Mouse (Mus musculus) hindbrain, embryonic 12.5 days (tissue): Measurements from ENCODE around the gene Ndufa13. TPM values are rescaled to one million over a fixed set of nuclear protein-coding genes. Genes with fewer than 3 reads are reported as not detected.
A peak's percentile ranks its signal among the peaks of the same experiment; 100 is the strongest.
"Not testable (repeated sequence)": the region's sequence is repeated elsewhere in the genome, so short reads cannot be mapped to it uniquely, and the experiment has no call there.

Experiments
- ATAC-seq: fragments of 200-750 bp; cut with Nextera tagmentation; 2 replicates; pipeline ENCODE4 v1.8.0; 2017; ENCODE audit warnings: moderate TSS enrichment; ENCODE audit not compliant: low FRiP score
- H3K27ac ChIP-seq: fragments of 300-500 bp; sonication (generic); 2 replicates; pipeline ENCODE4 v1.5.1; 2016; ENCODE audit warnings: mild to moderate bottlenecking
- H3K27me3 ChIP-seq: fragments of 300-500 bp; sonication (generic); 2 replicates; pipeline ENCODE4 v1.6.1; 2016; ENCODE audit warnings: mild to moderate bottlenecking
- H3K36me3 ChIP-seq: fragments of 300-500 bp; sonication (generic); 2 replicates; pipeline ENCODE4 v1.6.1; 2016; ENCODE audit warnings: mild to moderate bottlenecking
- H3K4me1 ChIP-seq: fragments of 300-500 bp; sonication (generic); 2 replicates; pipeline ENCODE4 v1.6.1; 2016
- H3K4me2 ChIP-seq: fragments of 300-500 bp; sonication (generic); replicated peaks from 2 replicates; pipeline ENCODE4 v1.6.1; 2016; ENCODE audit warnings: mild to moderate bottlenecking
- H3K4me3 ChIP-seq: fragments of 300-500 bp; sonication (generic); 2 replicates; pipeline ENCODE4 v1.5.1; 2016; ENCODE audit warnings: mild to moderate bottlenecking
- H3K9ac ChIP-seq: fragments of 300-500 bp; sonication (generic); 2 replicates; pipeline ENCODE4 v1.6.1; 2016; ENCODE audit warnings: mild to moderate bottlenecking, moderate library complexity
- H3K9me3 ChIP-seq: fragments of 300-500 bp; sonication (generic); replicated peaks from 2 replicates; pipeline ENCODE4 v1.6.1; 2016; ENCODE audit warnings: mild to moderate bottlenecking
- WGBS: fragments of 180-500 bp; shearing (Covaris S2); methylation state at CpG from one replicate; pipeline ENCODE4 v1.1.7; 2016; 5-methylcytosine and 5-hydroxymethylcytosine counted together
- polyA plus RNA-seq: library from polyadenylated mRNA; unstranded; fragments of >200 nt; fragmentation: Nextera tagmentation; extraction: Ambion mirVana; gene quantifications from 2 replicates; pipeline ENCODE4 v1.2.1, GENCODE M21; 2016

Ndufa13 gene
- polyA plus RNA-seq, result 160 and 167 TPM in 2 replicates

DNA sequence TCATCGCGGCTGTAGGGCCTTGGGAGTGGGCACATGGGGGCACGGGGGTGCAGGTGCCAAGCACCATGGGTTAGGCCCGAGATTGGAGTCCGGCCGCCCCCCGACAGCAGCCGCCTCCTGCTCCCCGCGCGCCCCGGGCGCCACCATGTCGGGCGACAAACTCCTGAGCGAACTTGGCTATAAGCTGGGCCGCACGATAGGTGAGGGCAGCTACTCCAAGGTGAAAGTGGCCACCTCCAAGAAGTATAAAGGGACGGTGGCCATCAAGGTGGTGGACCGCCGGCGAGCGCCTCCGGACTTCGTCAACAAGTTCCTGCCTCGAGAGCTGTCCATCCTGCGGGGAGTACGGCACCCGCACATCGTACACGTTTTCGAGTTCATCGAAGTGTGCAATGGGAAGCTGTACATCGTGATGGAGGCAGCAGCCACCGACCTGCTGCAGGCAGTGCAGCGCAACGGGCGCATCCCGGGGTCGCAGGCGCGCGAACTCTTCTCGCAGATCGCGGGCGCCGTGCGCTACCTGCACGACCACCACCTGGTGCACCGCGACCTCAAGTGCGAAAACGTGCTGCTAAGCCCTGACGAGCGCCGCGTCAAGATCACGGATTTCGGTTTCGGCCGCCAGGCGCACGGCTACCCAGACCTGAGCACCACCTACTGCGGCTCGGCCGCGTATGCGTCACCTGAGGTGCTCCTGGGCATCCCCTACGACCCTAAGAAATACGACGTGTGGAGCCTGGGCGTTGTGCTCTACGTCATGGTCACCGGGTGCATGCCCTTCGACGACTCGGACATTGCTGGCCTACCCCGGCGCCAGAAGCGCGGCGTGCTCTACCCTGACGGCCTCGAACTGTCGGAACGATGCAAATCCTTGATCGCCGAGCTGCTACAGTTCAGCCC is at the start of gene Ndufa13, which contains the start of the genes Tssk6 and Yjefn3:
Gene Ndufa13 (minus strand): TSS at position 396 of the 900 bp plus-strand sequence.
Gene Tssk6 (plus strand): TSS at position 22 of the 900 bp plus-strand sequence.
Gene Yjefn3 (minus strand): TSS at position 550 of the 900 bp plus-strand sequence.
- peak within 1 kb of the TSS; percentile 88 for H3K27ac ChIP-seq
- peaks cover 14% of the 10 kb centered on the region for H3K36me3 ChIP-seq
- H3K4me3 ChIP-seq, result peak within 1 kb of the TSS; percentile 71
- 5% methylated on average over 89 of the region's 89 CpGs for WGBS
- ATAC-seq, result peak; percentile 44
- peak within 1 kb of the TSS; percentile 80 for H3K9ac ChIP-seq
- H3K4me2 ChIP-seq, result peak within 1 kb of the TSS; percentile 95
- peaks cover 39% of the 10 kb centered on the region for H3K4me1 ChIP-seq
- H3K9me3 ChIP-seq, result no peaks in the 10 kb centered on the region
- no peaks in the 10 kb centered on the region for H3K27me3 ChIP-seq

GRCm38 (mm10) chr8:69950300-69950699 is 47.9 kb upstream of the Ndufa13 start:
- Histone ChIP-seq H3K27ac (no peak overlapping the region), H3K9ac (no peak overlapping the region), H3K36me3 (peaks cover 7% of the 10 kb centered on the region; the same call in 1 of the 2 replicates), H3K9me3 (no peaks in the 10 kb centered on the region), H3K4me3 (no peak overlapping the region), H3K4me1 (no peaks in the 10 kb centered on the region), H3K27me3 (no peaks in the 10 kb centered on the region), H3K4me2 (no peak overlapping the region)
- ATAC-seq, result no peak
- WGBS, result 95% methylated on average over 2 of the region's 2 CpGs

- H3K4me2 ChIP-seq, H3K9me3 ChIP-seq, H3K27me3 ChIP-seq, H3K36me3 ChIP-seq, H3K9ac ChIP-seq, H3K4me3 ChIP-seq, H3K4me1 ChIP-seq, ATAC-seq, H3K27ac ChIP-seq: not testable (repeated sequence)
- 83% methylated on average over 3 of the region's 3 CpGs for WGBS
Observed at GRCm38 (mm10) chr8:69942495-69942894, 40.1 kb upstream of the Ndufa13 start.

GRCm38 (mm10) chr8:69940386-69940785 is 38.0 kb upstream of the Ndufa13 start:
- Histone ChIP-seq H3K9me3 (no peaks in the 10 kb centered on the region), H3K4me3 (no peak overlapping the region), H3K9ac (no peak overlapping the region), H3K27me3 (no peaks in the 10 kb centered on the region), H3K4me1 (peaks cover 21% of the 10 kb centered on the region), H3K27ac (no peak overlapping the region), H3K36me3 (0 out of 2 replicates have a peak, but pooled peaks cover 6% of the 10 kb centered on the region), H3K4me2 (no peak overlapping the region)
- ATAC-seq, result no peak
- 95% methylated on average over 2 of the region's 2 CpGs for WGBS

DNA sequence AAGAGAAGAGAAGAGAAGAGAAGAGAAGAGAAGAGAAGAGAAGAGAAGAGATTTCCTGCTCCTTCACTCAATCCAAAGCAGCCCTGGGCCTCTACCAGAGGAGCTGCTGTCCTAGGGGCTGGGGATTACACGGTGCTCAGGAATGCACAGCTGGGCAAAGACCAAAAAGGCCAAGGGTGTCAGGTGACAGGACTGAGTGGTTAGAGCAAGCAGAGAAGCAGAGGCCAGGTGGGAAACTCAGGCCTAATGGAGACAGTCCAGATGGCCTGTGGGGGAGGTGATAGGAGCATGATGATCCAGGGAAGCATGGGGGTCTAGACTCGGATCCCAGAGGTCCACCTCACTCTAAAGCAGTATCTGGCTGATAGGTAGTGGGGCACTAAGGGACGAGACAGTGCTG is 37.3 kb upstream of the Ndufa13 start:
- Histone ChIP-seq H3K4me3 (no peak overlapping the region), H3K27me3 (no peaks in the 10 kb centered on the region), H3K9ac (no peak overlapping the region), H3K4me2 (no peak overlapping the region), H3K4me1 (peaks cover 21% of the 10 kb centered on the region), H3K9me3 (no peaks in the 10 kb centered on the region), H3K27ac (no peak overlapping the region), H3K36me3 (peaks cover 13% of the 10 kb centered on the region)
- no peak for ATAC-seq
- WGBS, result 57% methylated on average over 3 of the region's 3 CpGs

- WGBS, result 87% methylated on average over 6 of the region's 6 CpGs
- peaks cover 24% of the 10 kb centered on the region for H3K36me3 ChIP-seq
- H3K9me3 ChIP-seq, result no peaks in the 10 kb centered on the region
- H3K27me3 ChIP-seq, result no peaks in the 10 kb centered on the region
- H3K9ac ChIP-seq, result no peak overlapping the region
- no peak overlapping the region for H3K4me3 ChIP-seq
- H3K4me2 ChIP-seq, result no peak overlapping the region
- H3K27ac ChIP-seq, result no peak overlapping the region
- no peak for ATAC-seq
- peaks cover 18% of the 10 kb centered on the region for H3K4me1 ChIP-seq
Observed at GRCm38 (mm10) chr8:69938245-69938982, 36.1 kb upstream of the Ndufa13 start.

DNA sequence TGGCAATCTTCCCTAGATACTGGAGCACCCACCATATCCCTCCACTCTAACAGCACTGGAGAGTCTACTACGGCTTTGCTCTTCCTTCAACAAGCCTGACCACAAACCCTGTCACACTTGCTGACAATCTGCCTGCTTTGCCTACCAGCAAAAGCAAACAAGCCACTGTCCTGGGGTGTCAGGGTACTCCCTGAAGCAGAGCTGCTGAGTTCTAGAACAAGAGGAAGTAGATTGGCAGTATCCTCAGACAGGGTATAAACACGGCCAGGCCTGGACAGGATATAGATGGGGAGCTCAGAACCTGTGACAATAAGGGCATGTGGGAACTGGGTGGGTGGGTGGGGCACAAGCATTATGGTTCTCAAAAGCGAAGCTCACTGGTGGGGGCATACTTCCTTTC is 35.1 kb upstream of the Ndufa13 start:
- no peak for ATAC-seq
- H3K9ac ChIP-seq, result no peak overlapping the region
- no peak overlapping the region for H3K4me3 ChIP-seq
- H3K9me3 ChIP-seq, result no peaks in the 10 kb centered on the region
- H3K27me3 ChIP-seq, result no peaks in the 10 kb centered on the region
- no peak overlapping the region for H3K27ac ChIP-seq
- no peak overlapping the region for H3K4me2 ChIP-seq
- WGBS, result 100% methylated on average over 3 of the region's 3 CpGs
- peaks cover 28% of the 10 kb centered on the region for H3K36me3 ChIP-seq
- H3K4me1 ChIP-seq, result peaks cover 18% of the 10 kb centered on the region

DNA sequence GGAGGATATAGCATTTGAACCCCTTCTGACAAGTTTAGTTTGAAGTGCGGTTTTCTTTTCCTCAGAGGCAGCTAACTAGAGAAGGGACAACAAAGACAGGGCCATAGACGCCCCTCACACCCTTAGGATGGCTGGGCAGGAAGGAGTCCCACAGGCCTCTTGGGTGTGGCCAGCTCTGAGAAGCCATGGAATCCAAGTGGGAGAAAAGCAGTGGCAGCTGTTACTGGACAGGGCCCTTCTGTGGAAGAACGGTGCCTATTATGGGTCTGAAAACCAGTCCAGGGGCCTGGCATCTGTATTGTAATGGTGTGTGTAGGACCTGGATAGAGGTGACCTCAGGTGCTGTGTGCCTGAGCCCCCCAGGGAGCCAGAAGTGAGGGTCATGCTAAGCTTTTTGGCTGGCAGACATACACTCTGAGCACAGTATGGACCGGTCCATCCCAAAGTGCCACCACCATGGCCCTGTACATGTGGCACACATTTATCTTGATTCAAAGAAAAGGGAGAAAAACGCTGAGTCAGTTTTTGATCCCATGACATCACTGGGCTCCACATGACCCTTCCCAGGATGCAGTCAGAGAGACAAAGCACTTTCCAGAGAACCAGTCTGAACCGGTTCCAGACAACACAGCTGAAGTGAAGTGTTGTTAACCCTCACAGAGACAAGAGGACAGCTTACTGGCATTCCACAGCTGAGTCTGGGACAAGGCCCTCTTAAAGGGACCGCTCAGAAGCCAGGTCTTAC is 33.9 kb upstream of the Ndufa13 start:
- 71% methylated on average over 7 of the region's 7 CpGs for WGBS
- H3K27ac ChIP-seq, result peak overlapping the region; percentile 32
- peaks cover 28% of the 10 kb centered on the region for H3K36me3 ChIP-seq

GRCm38 (mm10) chr8:69935431-69935830 is 33.1 kb upstream of the Ndufa13 start:
- no peak overlapping the region for H3K27ac ChIP-seq
- H3K4me2 ChIP-seq, result no peak overlapping the region
- ATAC-seq, result no peak
- WGBS, result 95% methylated on average over 3 of the region's 3 CpGs
- H3K4me1 ChIP-seq, result peaks cover 18% of the 10 kb centered on the region
- H3K4me3 ChIP-seq, result no peak overlapping the region
- no peak overlapping the region for H3K9ac ChIP-seq
- no peaks in the 10 kb centered on the region for H3K9me3 ChIP-seq
- H3K36me3 ChIP-seq, result peaks cover 28% of the 10 kb centered on the region
- H3K27me3 ChIP-seq, result no peaks in the 10 kb centered on the region

More for the DNA sequence above, 33.9 kb upstream of the Ndufa13 start:
- Histone ChIP-seq H3K4me1 (peaks cover 18% of the 10 kb centered on the region), H3K9me3 (no peaks in the 10 kb centered on the region), H3K27me3 (no peaks in the 10 kb centered on the region), H3K4me2 (no peak overlapping the region), H3K4me3 (no peak overlapping the region), H3K9ac (no peak overlapping the region)
- ATAC-seq, result peak; percentile 68

GRCm38 (mm10) chr8:69934582-69934981 is 32.2 kb upstream of the Ndufa13 start:
- no peaks in the 10 kb centered on the region for H3K27me3 ChIP-seq
- H3K9ac ChIP-seq, result no peak overlapping the region
- no peak overlapping the region for H3K27ac ChIP-seq
- peaks cover 28% of the 10 kb centered on the region for H3K36me3 ChIP-seq
- WGBS, result 93% methylated on average over 5 of the region's 5 CpGs
- no peak overlapping the region for H3K4me3 ChIP-seq
- ATAC-seq, result no peak
- peaks cover 18% of the 10 kb centered on the region for H3K4me1 ChIP-seq
- no peak overlapping the region for H3K4me2 ChIP-seq
- no peaks in the 10 kb centered on the region for H3K9me3 ChIP-seq

DNA sequence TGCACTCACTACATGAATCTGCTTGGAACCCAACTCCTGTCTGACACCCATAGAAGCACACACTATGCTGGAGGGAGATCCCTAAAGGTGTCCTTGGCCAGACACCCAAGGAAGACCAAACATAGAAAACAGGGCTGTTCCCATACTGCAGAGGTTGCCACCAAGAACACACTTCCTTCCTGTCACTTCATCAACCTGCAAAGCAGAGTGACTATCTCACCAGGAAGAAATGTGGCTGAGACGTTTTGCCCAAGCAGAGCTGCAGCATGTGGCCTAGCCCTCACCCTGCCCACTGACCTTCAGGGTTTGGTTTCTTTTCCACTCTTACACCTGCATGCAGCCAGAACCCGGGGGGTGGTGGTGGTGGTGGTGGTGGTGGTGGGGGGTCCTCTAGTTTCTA is 31.5 kb upstream of the Ndufa13 start:
- Histone ChIP-seq H3K36me3 (peaks cover 28% of the 10 kb centered on the region), H3K9me3 (no peaks in the 10 kb centered on the region), H3K27me3 (no peaks in the 10 kb centered on the region), H3K4me2 (no peak overlapping the region), H3K4me1 (peaks cover 18% of the 10 kb centered on the region), H3K27ac (no peak overlapping the region), H3K9ac (no peak overlapping the region), H3K4me3 (no peak overlapping the region)
- WGBS, result 78% methylated on average over 2 of the region's 2 CpGs
- ATAC-seq, result no peak

DNA sequence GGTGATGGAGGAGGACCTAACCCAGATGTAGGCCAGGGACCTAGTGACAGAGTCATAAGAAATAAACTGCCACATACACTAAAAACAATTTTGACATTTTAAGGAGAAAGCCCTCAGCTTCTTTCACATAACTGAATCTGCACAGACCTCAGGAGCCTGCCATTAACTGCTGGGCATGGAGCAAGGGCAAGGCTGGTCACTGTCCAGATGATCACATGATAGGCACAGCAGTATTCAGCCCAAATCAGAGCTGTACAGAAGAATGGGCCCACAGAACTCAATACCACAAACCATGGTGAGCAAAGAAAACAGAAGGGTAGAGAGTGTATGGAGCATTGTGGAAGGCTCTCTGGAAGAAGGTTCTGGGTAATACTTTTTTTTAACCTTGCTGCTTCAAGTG is 24.5 kb upstream of the Ndufa13 start:
- Histone ChIP-seq H3K4me3 (no peak overlapping the region), H3K9ac (no peak overlapping the region), H3K4me1 (no peaks in the 10 kb centered on the region), H3K27ac (no peak overlapping the region), H3K4me2 (no peak overlapping the region), H3K9me3 (no peaks in the 10 kb centered on the region), H3K27me3 (no peaks in the 10 kb centered on the region), H3K36me3 (0 out of 2 replicates have a peak, but pooled peaks cover 9% of the 10 kb centered on the region)
- ATAC-seq, result no peak
